Mouse (Mus musculus) gastrocnemius, adult 18-20 months (tissue): Measurements from ENCODE around the gene Rhobtb1. TPM values are rescaled to one million over a fixed set of nuclear protein-coding genes. Genes with fewer than 3 reads are reported as not detected.
A peak's percentile ranks its signal among the peaks of the same experiment; 100 is the strongest.

Experiments used
- DNase-seq: peaks from one replicate; pipeline ENCODE4 v3.0.0; 2021; ENCODE audit warnings: low spot score
- total RNA-seq, 2 experiments: library from RNA; stranded (reverse); gene quantifications; 2 replicates each; pipeline ENCODE4 v1.2.3; 2021

Rhobtb1 gene
- total RNA-seq, 2 experiments from 2014 or later = 28.5 to 42.2 TPM

DNA sequence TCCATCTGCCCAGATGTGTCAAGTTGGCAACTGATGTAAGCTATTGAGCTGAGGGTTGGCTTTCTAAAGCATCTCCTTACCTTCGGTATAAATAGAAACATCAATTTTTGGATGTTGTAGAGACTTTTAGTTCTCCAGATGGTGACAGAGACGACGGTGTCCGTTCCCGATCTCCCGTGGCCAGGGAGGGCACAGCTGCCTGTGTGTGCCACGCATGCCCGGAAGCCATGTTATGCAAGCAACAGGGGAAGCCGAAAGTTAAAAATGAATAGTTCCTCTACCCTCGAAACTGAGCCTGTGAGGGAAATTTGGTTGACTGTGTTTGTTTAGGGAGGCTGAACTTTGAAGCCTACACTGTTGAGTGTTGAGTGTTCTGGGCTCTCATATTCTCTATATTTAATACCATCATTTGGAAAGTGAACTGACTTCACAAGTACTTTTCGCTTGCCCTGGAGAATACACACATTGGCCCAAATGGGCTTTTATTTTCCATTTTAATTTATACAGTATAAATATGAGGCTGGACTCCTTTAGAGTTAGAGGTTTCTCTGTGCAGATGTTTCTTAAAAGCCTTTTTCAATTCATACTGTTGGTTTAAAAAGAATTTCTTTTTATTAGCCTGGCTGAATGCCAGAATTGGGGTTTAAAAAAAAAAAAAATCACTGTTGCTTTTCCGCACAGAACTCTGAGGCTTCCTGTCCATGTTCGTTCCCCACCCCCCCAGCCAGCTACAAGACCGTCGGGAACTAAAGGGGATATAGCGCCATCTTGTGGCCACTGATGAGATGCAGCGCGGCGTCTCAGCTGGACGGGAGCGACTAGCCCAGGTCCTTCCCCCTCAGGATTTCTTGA lies 169.7 kb downstream of the Rhobtb1 start:
- peak; percentile 89 for DNase-seq

- DNase-seq = no peak
Measured at GRCm38 (mm10) chr10:69321519-69322035, 170.3 kb downstream of the Rhobtb1 start.

DNA sequence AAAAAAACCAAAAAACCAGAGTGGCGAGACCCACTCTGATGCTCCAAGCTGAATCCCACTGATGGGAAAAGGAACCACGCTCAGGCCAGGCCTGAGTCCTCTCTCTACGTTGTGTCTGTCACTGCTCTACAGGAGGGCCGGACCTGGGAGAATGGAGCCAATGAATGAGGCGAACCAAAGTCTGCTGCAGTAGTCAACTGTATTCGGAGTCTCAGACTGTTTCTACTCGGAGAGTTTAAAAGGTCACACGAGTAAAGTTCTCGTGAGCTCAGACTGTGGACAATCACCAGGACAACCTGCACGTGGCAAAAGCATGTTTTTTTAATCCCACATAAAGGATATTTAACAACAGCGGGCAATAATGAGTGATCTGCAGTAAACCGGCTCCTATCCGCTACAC lies 172.8 kb downstream of the Rhobtb1 start:
- no peak for DNase-seq

DNA sequence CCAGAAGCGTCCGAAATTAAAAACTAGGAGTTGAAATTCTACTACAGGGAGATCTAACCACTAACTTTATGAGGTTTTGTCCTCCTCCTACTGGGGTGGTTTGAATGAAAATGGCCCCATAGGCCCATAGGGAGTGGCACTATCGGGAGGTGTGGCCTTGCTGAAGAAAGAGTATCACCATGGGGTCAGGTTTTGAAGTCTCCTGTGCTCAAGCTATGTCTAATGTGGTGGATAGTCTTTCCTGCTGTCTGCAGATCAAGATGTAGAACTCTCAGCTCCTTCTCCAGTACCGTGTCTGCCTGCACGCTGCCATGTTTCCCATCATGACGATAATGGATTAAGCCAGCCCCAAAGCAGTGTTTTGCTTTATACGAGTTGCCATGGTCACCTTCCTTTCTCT lies 173.6 kb downstream of the Rhobtb1 start:
- DNase-seq = no peak

DNA sequence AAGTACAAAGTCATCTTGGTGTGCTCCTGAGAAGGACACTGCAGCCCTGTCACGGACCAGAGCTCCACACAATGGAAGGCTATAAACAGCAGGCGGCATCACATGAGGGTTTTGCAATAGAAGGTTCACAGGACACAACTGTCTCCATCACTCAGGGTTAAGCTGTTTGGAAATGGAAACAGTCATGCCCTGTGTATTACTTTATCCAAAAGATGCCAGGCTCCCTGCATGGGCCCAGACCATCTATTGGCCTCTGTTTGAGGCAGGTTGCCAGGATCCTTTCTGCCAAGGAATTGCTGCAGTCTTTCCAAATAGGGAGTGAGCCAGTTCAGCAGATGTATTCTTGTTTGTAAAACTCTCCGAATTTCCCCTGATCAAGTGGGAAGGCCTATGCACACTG lies 175.2 kb downstream of the Rhobtb1 start:
- DNase-seq = peak; percentile 45

- no peak for DNase-seq
Measured at GRCm38 (mm10) chr10:69327362-69327761, 176.1 kb downstream of the Rhobtb1 start.

DNA sequence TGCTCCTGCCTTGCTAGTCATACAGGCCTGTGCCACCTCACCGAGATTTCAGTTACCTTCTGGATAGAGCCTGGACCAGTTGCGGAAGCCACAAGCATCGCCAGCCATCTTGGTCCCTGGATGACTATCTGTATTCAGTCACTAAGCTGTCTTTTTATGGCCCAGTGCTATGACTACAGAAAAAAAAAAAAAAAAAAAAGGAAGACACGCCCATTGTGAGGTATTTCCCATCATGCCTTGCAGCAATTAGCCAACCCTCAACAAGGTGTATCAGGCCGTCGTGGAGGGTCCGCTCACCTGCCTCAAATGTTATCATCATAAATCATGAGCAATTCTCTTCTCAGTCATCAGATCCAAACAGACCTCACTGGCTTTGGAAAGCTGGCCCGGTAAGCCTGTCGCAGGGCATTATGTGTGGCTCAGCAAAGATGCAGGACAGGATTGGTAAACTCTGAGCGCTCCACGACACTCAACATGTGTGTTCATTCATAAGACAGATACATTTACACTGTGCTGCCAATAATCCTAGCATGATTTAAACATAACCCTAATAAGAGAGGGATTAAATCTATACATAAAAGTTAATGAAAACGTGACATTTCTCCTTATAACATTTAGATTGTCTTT lies 176.9 kb downstream of the Rhobtb1 start:
- DNase-seq = no peak

DNA sequence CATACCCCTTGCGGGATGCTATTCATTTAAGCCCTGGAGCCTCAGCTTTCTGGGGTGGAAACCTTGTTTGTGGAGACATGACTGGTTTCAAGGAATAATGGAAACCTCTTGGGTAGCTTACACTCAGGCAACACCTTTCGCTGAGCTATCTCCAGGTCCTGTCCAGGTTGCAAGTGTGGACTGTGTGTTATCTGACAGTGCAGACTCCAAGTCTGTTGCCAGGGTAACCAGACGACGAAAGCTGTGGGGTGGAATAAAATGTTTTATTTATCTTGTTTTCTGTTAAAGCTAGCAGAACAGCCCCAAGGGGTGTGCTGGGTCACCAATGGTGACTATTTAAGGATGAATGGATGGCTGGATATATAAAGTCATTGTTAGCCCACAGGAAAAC lies 177.4 kb downstream of the Rhobtb1 start:
- DNase-seq = no peak

- no peak for DNase-seq
Measured at GRCm38 (mm10) chr10:69331231-69331630, 180.0 kb downstream of the Rhobtb1 start.

DNA sequence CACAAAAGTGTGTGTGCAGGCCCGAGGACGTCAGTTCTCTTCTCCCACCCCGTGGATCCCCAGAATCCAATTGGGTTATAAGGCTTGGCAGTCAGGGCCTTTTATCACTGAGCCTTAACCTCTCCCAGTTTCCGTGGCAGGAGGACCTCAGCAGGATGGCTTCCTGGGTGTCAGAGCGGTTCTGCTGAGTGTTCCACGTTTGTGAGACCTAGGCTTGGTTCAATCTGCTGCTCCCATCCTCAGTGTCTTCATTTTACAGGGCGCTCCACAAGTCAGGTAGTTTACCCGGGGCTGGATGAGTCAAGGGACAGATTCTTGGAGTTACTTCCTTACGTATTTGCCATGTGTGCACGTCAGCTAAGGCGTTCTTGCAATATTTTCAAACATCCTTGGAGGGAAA lies 182.0 kb downstream of the Rhobtb1 start:
- DNase-seq = no peak

GRCm38 (mm10) chr10:69334271-69335194 lies 183.3 kb downstream of the Rhobtb1 start:
- DNase-seq = no peak

DNA sequence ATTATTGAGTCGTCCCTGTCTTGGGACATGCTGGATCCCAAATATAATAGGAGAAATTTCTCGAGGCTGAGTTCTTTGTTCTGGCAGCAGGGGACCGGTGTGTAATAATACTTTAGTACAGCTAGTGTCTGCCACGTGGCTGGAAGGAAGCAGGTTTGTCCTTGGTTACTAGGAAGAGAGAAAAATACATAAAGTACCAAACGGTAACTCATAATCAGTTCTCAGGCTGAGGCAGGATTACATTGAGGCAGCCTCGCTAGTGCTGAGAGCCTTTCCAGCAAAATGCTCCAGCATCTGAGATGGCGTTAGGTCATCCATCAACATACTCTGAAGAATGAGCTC lies 183.9 kb downstream of the Rhobtb1 start:
- DNase-seq = peak; percentile 10

- no peak for DNase-seq
Measured at GRCm38 (mm10) chr10:69335611-69336010, 184.4 kb downstream of the Rhobtb1 start.

- no peak for DNase-seq
Measured at GRCm38 (mm10) chr10:69336219-69336618, 185.0 kb downstream of the Rhobtb1 start.

GRCm38 (mm10) chr10:69340001-69340400 lies 188.8 kb downstream of the Rhobtb1 start:
- DNase-seq = no peak

Other genes starting within 250 kb of the Rhobtb1 start
- 1 to 10 TPM; 4.4 to 4.8 TPM for gene A930033H14Rik, start 61.7 kb downstream of the Rhobtb1 start, total RNA-seq
- gene Cdk1, start 201.5 kb downstream of the Rhobtb1 start, total RNA-seq = not detected
- 10 to 100 TPM; 78.0 to 88.7 TPM for gene Ank3, start 247.3 kb downstream of the Rhobtb1 start, total RNA-seq